Mouse (Mus musculus) kidney, postnatal 4 days (tissue): Measurements from ENCODE around the gene Sptlc3.

Experiments
- DNase-seq, 2 experiments: peaks; one replicate each; pipeline ENCODE4 v3.0.0; 2021; ENCODE audit warnings: mixed read lengths in 2 of 2

Gene Sptlc3

GRCm38 (mm10) chr2:139493836-139494235 is at the start of gene Sptlc3:
TSS of gene Sptlc3 (plus strand) at chr2:139493913.
- no peak for DNase-seq

GRCm38 (mm10) chr2:139467726-139468125 is 26.0 kb upstream of the Sptlc3 start:
- peak in 1 of 2 experiments; percentile 3 for DNase-seq

GRCm38 (mm10) chr2:139488708-139489107 is 5.0 kb upstream of the Sptlc3 start:
- no peak for DNase-seq

- DNase-seq, result no peak
These were observed 916 bp downstream of the Sptlc3 start for GRCm38 (mm10) chr2:139494629-139495028.

GRCm38 (mm10) chr2:139561966-139562505 is 68.3 kb downstream of the Sptlc3 start:
- DNase-seq, result no peak

GRCm38 (mm10) chr2:139579280-139579679 is 85.6 kb downstream of the Sptlc3 start:
- DNase-seq, result no peak

GRCm38 (mm10) chr2:139582766-139583165 is 89.1 kb downstream of the Sptlc3 start:
- DNase-seq, result peak in 1 of 2 experiments; percentile 10

GRCm38 (mm10) chr2:139587660-139588200 is 94.0 kb downstream of the Sptlc3 start:
- no peak for DNase-seq

- peak; percentile 81 to 84 for DNase-seq
These were observed 96.2 kb downstream of the Sptlc3 start for GRCm38 (mm10) chr2:139589905-139590304.

GRCm38 (mm10) chr2:139590888-139591698 is 97.4 kb downstream of the Sptlc3 start:
- no peak for DNase-seq

GRCm38 (mm10) chr2:139592109-139592508 is 98.4 kb downstream of the Sptlc3 start:
- peak in 1 of 2 experiments; percentile 3 for DNase-seq

GRCm38 (mm10) chr2:139597229-139597628 is 103.5 kb downstream of the Sptlc3 start:
- DNase-seq, result no peak

GRCm38 (mm10) chr2:139601543-139602194 is 108.0 kb downstream of the Sptlc3 start:
- DNase-seq, result no peak

GRCm38 (mm10) chr2:139608167-139608566 is 114.5 kb downstream of the Sptlc3 start:
- no peak for DNase-seq

- DNase-seq, result peak; percentile 17 to 52
These were observed 115.1 kb downstream of the Sptlc3 start for GRCm38 (mm10) chr2:139608810-139609209.

- no peak for DNase-seq
These were observed 115.5 kb downstream of the Sptlc3 start for GRCm38 (mm10) chr2:139609231-139609630.

GRCm38 (mm10) chr2:139609662-139610291 is 116.1 kb downstream of the Sptlc3 start:
- peak in 1 of 2 experiments; percentile 22 for DNase-seq

- no peak for DNase-seq
These were observed 118.8 kb downstream of the Sptlc3 start for GRCm38 (mm10) chr2:139612410-139613107.

GRCm38 (mm10) chr2:139626496-139626895 is 132.8 kb downstream of the Sptlc3 start:
- DNase-seq, result no peak

- no peak for DNase-seq
These were observed 135.0 kb downstream of the Sptlc3 start for GRCm38 (mm10) chr2:139628731-139629130.

GRCm38 (mm10) chr2:139629653-139630052 is 135.9 kb downstream of the Sptlc3 start:
- DNase-seq, result peak; percentile 11 to 20

- no peak for DNase-seq
These were observed 140.8 kb downstream of the Sptlc3 start for GRCm38 (mm10) chr2:139634506-139634905.
